ENCODE assay signal across 8 mouse cellular contexts in the genomic region with DNA sequence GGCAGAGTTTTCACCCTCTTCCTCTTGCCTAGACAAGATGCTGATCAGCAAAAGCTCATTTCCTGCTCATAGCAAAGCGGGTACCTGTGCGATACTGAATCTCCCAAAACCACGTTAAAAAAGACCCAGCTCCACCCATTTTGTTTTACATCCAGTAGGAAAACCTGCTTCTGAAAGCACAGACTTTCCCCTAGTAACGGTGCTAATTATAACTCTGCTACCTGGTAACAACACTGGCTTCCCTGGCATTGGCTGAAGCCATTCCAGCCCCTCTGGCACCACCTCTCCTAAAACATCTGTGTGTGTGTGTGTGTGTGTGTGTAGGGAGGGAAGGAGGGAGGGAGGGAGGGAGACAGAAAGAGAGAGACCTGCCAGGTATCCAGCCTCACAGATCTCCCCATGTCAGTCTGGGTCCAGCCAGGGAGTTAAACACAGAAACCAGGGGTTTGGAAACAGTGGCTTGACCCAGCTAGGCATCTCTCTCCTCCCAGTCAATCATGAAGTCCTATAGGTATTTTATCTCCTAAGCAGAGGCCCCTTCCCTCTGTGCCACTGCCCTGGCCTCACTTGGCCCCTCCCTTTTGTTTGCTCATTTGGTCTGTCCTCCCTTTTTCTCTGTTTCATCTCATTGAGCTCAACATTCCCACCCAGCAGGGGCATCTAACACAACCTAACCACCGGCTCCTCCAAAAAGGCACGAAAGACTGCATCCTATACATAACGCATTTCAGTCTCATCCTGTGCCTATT.
DNase-seq lines count a peak whose midpoint lies in the region; ATAC-seq and TF ChIP-seq lines count a peak whose summit lies in the region.

No protein-coding gene starts in this region.

- H3K9ac ChIP-seq in forebrain, embryonic 14.5 days (ENCODE audit: low read length) = no peak overlapping the region
- no peak overlapping the region for H3K9ac ChIP-seq in forebrain, embryonic 12.5 days
- H3K9ac ChIP-seq in midbrain, embryonic 15.5 days = no peak overlapping the region
- no peak overlapping the region for H3K9ac ChIP-seq in midbrain, embryonic 13.5 days (replicated peaks)

- no peak overlapping the region for H3K4me2 ChIP-seq in forebrain, embryonic 14.5 days (ENCODE audit: low read length)
- H3K4me2 ChIP-seq in forebrain, embryonic 12.5 days = no peak overlapping the region; the same call in 1 of the 2 replicates
- H3K4me2 ChIP-seq in midbrain, embryonic 15.5 days = no peak overlapping the region
- no peak overlapping the region for H3K4me2 ChIP-seq in midbrain, embryonic 13.5 days (replicated peaks)

- no peak overlapping the region for H3K27ac ChIP-seq in forebrain, embryonic 14.5 days (ENCODE audit: low read depth, low read length)
- no peak overlapping the region for H3K27ac ChIP-seq in forebrain, embryonic 12.5 days
- H3K27ac ChIP-seq in midbrain, embryonic 15.5 days = peak overlapping the region; percentile 49; the same call in 1 of the 2 replicates
- H3K27ac ChIP-seq in midbrain, embryonic 13.5 days = no peak overlapping the region
- H3K27ac ChIP-seq in olfactory bulb, adult 2 months (ENCODE audit: insufficient read depth, low read depth, low read length) = peak overlapping the region; percentile 83

- WGBS in forebrain, embryonic 14.5 days = 26% methylated on average over 7 of the region's 7 CpGs
- WGBS in forebrain, embryonic 12.5 days = 29% methylated on average over 7 of the region's 7 CpGs
- 30% methylated on average over 7 of the region's 7 CpGs for WGBS in midbrain, embryonic 15.5 days
- 30% methylated on average over 7 of the region's 7 CpGs for WGBS in midbrain, embryonic 13.5 days
- 19% methylated on average over 7 of the region's 7 CpGs for WGBS in olfactory bulb, adult 2 months

- H3K27me3 ChIP-seq in forebrain, embryonic 14.5 days (replicated peaks; ENCODE audit: control insufficient read depth, insufficient read depth, low read length) = no peaks in the 10 kb centered on the region
- no peaks in the 10 kb centered on the region for H3K27me3 ChIP-seq in forebrain, embryonic 12.5 days
- H3K27me3 ChIP-seq in midbrain, embryonic 15.5 days (replicated peaks) = no peaks in the 10 kb centered on the region
- H3K27me3 ChIP-seq in midbrain, embryonic 13.5 days = no peaks in the 10 kb centered on the region

- H3K9me3 ChIP-seq in forebrain, embryonic 14.5 days (replicated peaks; ENCODE audit: control insufficient read depth, low read length) = no peaks in the 10 kb centered on the region
- H3K9me3 ChIP-seq in forebrain, embryonic 12.5 days = no peaks in the 10 kb centered on the region
- H3K9me3 ChIP-seq in midbrain, embryonic 15.5 days = no peaks in the 10 kb centered on the region
- H3K9me3 ChIP-seq in midbrain, embryonic 13.5 days = no peaks in the 10 kb centered on the region

- DNase-seq in forebrain, embryonic 14.5 days (ENCODE audit: low spot score) = peak; percentile 45
- peak; percentile 51 for DNase-seq in heart, postnatal 4 days
- no peak for DNase-seq in thymus, postnatal 14 days
- no peak for DNase-seq in yolk sac, embryonic 10.5 days (ENCODE audit: low spot score)

- H3K4me3 ChIP-seq in forebrain, embryonic 14.5 days (ENCODE audit: low read depth, low read length) = no peak overlapping the region
- no peak overlapping the region for H3K4me3 ChIP-seq in forebrain, embryonic 12.5 days (replicated peaks)
- H3K4me3 ChIP-seq in midbrain, embryonic 15.5 days = no peak overlapping the region
- H3K4me3 ChIP-seq in midbrain, embryonic 13.5 days (replicated peaks) = no peak overlapping the region
- H3K4me3 ChIP-seq in olfactory bulb, adult 2 months (ENCODE audit: insufficient read depth, low read depth, low read length) = no peak overlapping the region

- H3K36me3 ChIP-seq in forebrain, embryonic 14.5 days (ENCODE audit: control insufficient read depth, insufficient read depth, low read length) = no peaks in the 10 kb centered on the region
- no peaks in the 10 kb centered on the region for H3K36me3 ChIP-seq in forebrain, embryonic 12.5 days (replicated peaks)
- H3K36me3 ChIP-seq in midbrain, embryonic 15.5 days (replicated peaks) = no peaks in the 10 kb centered on the region
- no peaks in the 10 kb centered on the region for H3K36me3 ChIP-seq in midbrain, embryonic 13.5 days

- no peak for TF ChIP-seq POLR2A in olfactory bulb, adult 2 months (IDR thresholded peaks at IDR 0.05; ENCODE audit: insufficient read depth, low read depth, low read length)

- no peak; the same call in 1 of the 2 replicates for ATAC-seq in forebrain, embryonic 14.5 days
- ATAC-seq in forebrain, embryonic 12.5 days (ENCODE audit: low FRiP score) = no peak
- peak; percentile 85 for ATAC-seq in midbrain, embryonic 15.5 days (replicated peaks)
- ATAC-seq in midbrain, embryonic 13.5 days = no peak

- 0 out of 2 replicates have a peak, but pooled peaks cover 3% of the 10 kb centered on the region for H3K4me1 ChIP-seq in forebrain, embryonic 14.5 days (ENCODE audit: control insufficient read depth, insufficient read depth, low read length)
- H3K4me1 ChIP-seq in forebrain, embryonic 12.5 days = peaks cover 16% of the 10 kb centered on the region
- H3K4me1 ChIP-seq in midbrain, embryonic 15.5 days = peaks cover 14% of the 10 kb centered on the region; the same call in 1 of the 2 replicates
- 0 out of 2 replicates have a peak, but pooled peaks cover 2% of the 10 kb centered on the region for H3K4me1 ChIP-seq in midbrain, embryonic 13.5 days (replicated peaks)
- peaks cover 14% of the 10 kb centered on the region for H3K4me1 ChIP-seq in olfactory bulb, adult 2 months (ENCODE audit: control insufficient read depth, insufficient read depth, low read length)

- TF ChIP-seq CTCF in olfactory bulb, adult 2 months (IDR thresholded peaks at IDR 0.05; ENCODE audit: insufficient read depth, low read depth, low read length) = no peak

Comparison
In these comparisons a context has a peak if more than half of its experiments do, and no peak if none do; other contexts are left out.
1. H3K27ac ChIP-seq: peak in midbrain, embryonic 15.5 days (single experiment) and olfactory bulb, adult 2 months (single experiment); none in forebrain, embryonic 14.5 days (single experiment), forebrain, embryonic 12.5 days (single experiment) and midbrain, embryonic 13.5 days (single experiment).
2. DNase-seq: peak in forebrain, embryonic 14.5 days (single experiment) and heart, postnatal 4 days (single experiment); none in thymus, postnatal 14 days (single experiment) and yolk sac, embryonic 10.5 days (single experiment).